ENCODE assay signal across 26 mouse cellular contexts in genomic region chr13:101863602-101864001, GRCm38 (mm10).
DNase-seq lines count a peak whose midpoint lies in the region; ATAC-seq and TF ChIP-seq lines count a peak whose summit lies in the region.
"Had no signal": no experiment of that assay in that cellular context is flagged by ENCODE, and none has a peak within 500 bp of the region (broad histone marks: within the 10 kb centered on the region; RNA-seq: fewer than 3 reads in every experiment).

No protein-coding gene starts in this region.

- peaks cover 0 to 23% of the 10 kb centered on the region in 2 experiments; a peak in 2 of 4 replicates for H3K36me3 ChIP-seq in MEL (ENCODE audit: control insufficient read depth in 1 of 2, insufficient read depth in 2 of 2, low read length in 2 of 2)
- H3K36me3 ChIP-seq in liver, embryonic 13.5 days: no peaks in the 10 kb centered on the region
- H3K36me3 ChIP-seq: embryonic facial prominence, embryonic 13.5 days; forebrain, embryonic 10.5 days; heart, embryonic 13.5 days; hindbrain, embryonic 10.5 days; hindbrain, embryonic 15.5 days; limb, embryonic 10.5 days; limb, embryonic 15.5 days; lung, embryonic 15.5 days; midbrain, embryonic 12.5 days; neural tube, embryonic 12.5 days had no signal

- DNase-seq in MEL (ENCODE audit: low read depth, low spot score): peak; percentile 82
- DNase-seq in c-Kit-positive CD71-positive TER-119-positive erythroid progenitor cells, embryonic 14.5 days (ENCODE audit: low spot score): peak; percentile 48
- peak; percentile 62 for DNase-seq in liver, embryonic 13.5 days
- no peak for DNase-seq in adrenal gland, postnatal 14 days
- DNase-seq in embryo, embryonic 11 days: no peak
- DNase-seq: adrenal gland, postnatal 10 days; cerebellum, adult 8-10 months; cerebellum, postnatal 36 days; forebrain, postnatal 0 days; heart, postnatal 10 days; kidney, adult 18-20 months; kidney, postnatal 4 days had no signal

- no peaks in the 10 kb centered on the region for H3K9me3 ChIP-seq in MEL (replicated peaks; ENCODE audit: insufficient read depth, low read length)
- H3K9me3 ChIP-seq in liver, embryonic 13.5 days (replicated peaks): no peaks in the 10 kb centered on the region
- H3K9me3 ChIP-seq: embryonic facial prominence, embryonic 13.5 days; forebrain, embryonic 10.5 days; heart, embryonic 13.5 days; hindbrain, embryonic 10.5 days; hindbrain, embryonic 15.5 days; limb, embryonic 10.5 days; limb, embryonic 15.5 days; lung, embryonic 15.5 days; midbrain, embryonic 12.5 days; neural tube, embryonic 12.5 days had no signal

- H3K79me2 ChIP-seq in MEL (ENCODE audit: control insufficient read depth, insufficient read depth, low read length, poor library complexity): no peaks in the 10 kb centered on the region

- TF ChIP-seq CTCF in MEL (IDR thresholded peaks at IDR 0.05 in 2 of 3, conservative IDR thresholded peaks at IDR 0.05 in 1 of 3; ENCODE audit: control insufficient read depth in 1 of 3, insufficient read depth in 1 of 3, low read depth in 2 of 3, low read length in 3 of 3, poor library complexity in 1 of 3, severe bottlenecking in 1 of 3): no peak

- peak; percentile 95 to 98 for TF ChIP-seq EP300 in MEL (IDR thresholded peaks at IDR 0.05; ENCODE audit: low read depth in 1 of 2, low read length in 2 of 2)

- WGBS in liver, embryonic 13.5 days (ENCODE audit: insufficient replicate concordance): 18% methylated on average over 2 of the region's 2 CpGs

- 0 out of 2 replicates have a peak overlapping the region, but pooled peaks have one; percentile 3 for H3K4me2 ChIP-seq in liver, embryonic 13.5 days
- H3K4me2 ChIP-seq: embryonic facial prominence, embryonic 13.5 days; heart, embryonic 13.5 days; hindbrain, embryonic 15.5 days; limb, embryonic 15.5 days; lung, embryonic 15.5 days; midbrain, embryonic 12.5 days; neural tube, embryonic 12.5 days had no signal

- peaks cover 20 to 22% of the 10 kb centered on the region in 2 experiments for H3K4me1 ChIP-seq in MEL (ENCODE audit: control insufficient read depth in 1 of 2, insufficient read depth in 2 of 2, low read length in 2 of 2)
- peaks cover 27% of the 10 kb centered on the region for H3K4me1 ChIP-seq in liver, embryonic 13.5 days (replicated peaks)
- H3K4me1 ChIP-seq: forebrain, embryonic 10.5 days; hindbrain, embryonic 10.5 days; hindbrain, embryonic 15.5 days; limb, embryonic 15.5 days; lung, embryonic 15.5 days; midbrain, embryonic 12.5 days; neural tube, embryonic 12.5 days had no signal

- no peak for TF ChIP-seq POLR2A in MEL (IDR thresholded peaks at IDR 0.05; ENCODE audit: control insufficient read depth in 1 of 2, insufficient read depth in 1 of 2, low read depth in 1 of 2, low read length in 2 of 2, poor library complexity in 1 of 2)

- H3K9ac ChIP-seq in MEL (ENCODE audit: control insufficient read depth, low read depth, low read length, poor library complexity, severe bottlenecking): no peak overlapping the region
- H3K9ac ChIP-seq in liver, embryonic 13.5 days: no peak overlapping the region
- H3K9ac ChIP-seq: embryonic facial prominence, embryonic 13.5 days; forebrain, postnatal 0 days; heart, embryonic 13.5 days; hindbrain, embryonic 15.5 days; limb, embryonic 15.5 days; lung, embryonic 15.5 days; midbrain, embryonic 12.5 days; neural tube, embryonic 12.5 days had no signal

- no peaks in the 10 kb centered on the region for H3K27me3 ChIP-seq in MEL (ENCODE audit: control insufficient read depth in 1 of 2, insufficient read depth in 2 of 2, low read length in 2 of 2)
- H3K27me3 ChIP-seq in liver, embryonic 13.5 days: no peaks in the 10 kb centered on the region
- H3K27me3 ChIP-seq: embryonic facial prominence, embryonic 13.5 days; heart, embryonic 13.5 days; hindbrain, embryonic 15.5 days; limb, embryonic 15.5 days; lung, embryonic 15.5 days; midbrain, embryonic 12.5 days; neural tube, embryonic 12.5 days had no signal

- H3K27ac ChIP-seq in MEL (ENCODE audit: control insufficient read depth, low read depth, low read length): no peak overlapping the region; the same call in 1 of the 2 replicates
- H3K27ac ChIP-seq in liver, embryonic 13.5 days: no peak overlapping the region
- H3K27ac ChIP-seq: embryonic facial prominence, embryonic 13.5 days; forebrain, embryonic 10.5 days; heart, embryonic 13.5 days; hindbrain, embryonic 10.5 days; hindbrain, embryonic 15.5 days; kidney, postnatal 0 days; limb, embryonic 10.5 days; limb, embryonic 15.5 days; lung, embryonic 15.5 days; midbrain, embryonic 12.5 days; neural tube, embryonic 12.5 days had no signal

- no peak for TF ChIP-seq RAD21 in MEL (IDR thresholded peaks at IDR 0.05; ENCODE audit: low read depth, low read length)

- no peak overlapping the region for H3K4me3 ChIP-seq in MEL (ENCODE audit: control insufficient read depth in 1 of 2, insufficient read depth in 1 of 2, low read depth in 2 of 2, low read length in 2 of 2)
- no peak overlapping the region for H3K4me3 ChIP-seq in liver, embryonic 13.5 days (replicated peaks)
- H3K4me3 ChIP-seq: embryonic facial prominence, embryonic 13.5 days; forebrain, embryonic 10.5 days; heart, embryonic 13.5 days; hindbrain, embryonic 10.5 days; hindbrain, embryonic 15.5 days; limb, embryonic 10.5 days; limb, embryonic 15.5 days; lung, embryonic 15.5 days; midbrain, embryonic 12.5 days; myocyte; neural tube, embryonic 12.5 days had no signal

- ATAC-seq in liver, embryonic 13.5 days (ENCODE audit: low read depth): peak; percentile 94
- peak; percentile 86 for ATAC-seq in megakaryocyte progenitor cell, adult 5-6 weeks (replicated peaks; ENCODE audit: poor library complexity)
- ATAC-seq in inflammation-experienced regulatory T-cells, adult 6 months: no peak
- ATAC-seq: forebrain, postnatal 0 days had no signal

TF ChIP-seq in MEL, 35 proteins besides CTCF, POLR2A, EP300 and RAD21:
- TF ChIP-seq HCFC1 (IDR thresholded peaks at IDR 0.05; ENCODE audit: low read depth, low read length): 0 out of 2 replicates have a peak, but pooled peaks have one; percentile 32
- TF ChIP-seq TAL1 (IDR thresholded peaks at IDR 0.05; ENCODE audit: low read length): peak; percentile 89
- peak; percentile 79 for TF ChIP-seq MYB (IDR thresholded peaks at IDR 0.05; ENCODE audit: low read depth, low read length)
- no peak for TF ChIP-seq TBP (IDR thresholded peaks at IDR 0.05; ENCODE audit: low read depth, low read length)
- TF ChIP-seq SIN3A (IDR thresholded peaks at IDR 0.05; ENCODE audit: low read length): peak; percentile 74
- 0 out of 2 replicates have a peak, but pooled peaks have one; percentile 36 for TF ChIP-seq JUND (IDR thresholded peaks at IDR 0.05; ENCODE audit: low read depth, low read length)
- no peak for TF ChIP-seq ZKSCAN1 (IDR thresholded peaks at IDR 0.05; ENCODE audit: low read depth, low read length)
- no peak for TF ChIP-seq USF2 (IDR thresholded peaks at IDR 0.05; ENCODE audit: borderline replicate concordance in 1 of 2, insufficient read depth in 1 of 2, low read depth in 1 of 2, low read length in 2 of 2)
- no peak for TF ChIP-seq ELF1 (IDR thresholded peaks at IDR 0.05; ENCODE audit: low read depth, low read length)
- TF ChIP-seq MYC (IDR thresholded peaks at IDR 0.05; ENCODE audit: low read depth, low read length): 0 out of 2 replicates have a peak, but pooled peaks have one; percentile 37
- peak; percentile 80; the same call in 1 of the 2 replicates for TF ChIP-seq ETS1 (IDR thresholded peaks at IDR 0.05; ENCODE audit: low read depth, low read length)
- peak; percentile 42; the same call in 1 of the 2 replicates for TF ChIP-seq BHLHE40 (IDR thresholded peaks at IDR 0.05; ENCODE audit: borderline replicate concordance, low read depth, low read length)
- peak; percentile 98 for TF ChIP-seq TCF12 (IDR thresholded peaks at IDR 0.05; ENCODE audit: low read depth, low read length)
- TF ChIP-seq GATA1 (IDR thresholded peaks at IDR 0.05; ENCODE audit: low read depth, low read length): peak; percentile 95
- TF ChIP-seq RCOR1 (IDR thresholded peaks at IDR 0.05; ENCODE audit: low read depth, low read length): peak; percentile 81

Comparison
In these comparisons a context has a peak if more than half of its experiments do, and no peak if none do; other contexts are left out.
1. DNase-seq: peak in MEL (single experiment), c-Kit-positive CD71-positive TER-119-positive erythroid progenitor cells, embryonic 14.5 days (single experiment) and liver, embryonic 13.5 days (single experiment); none in adrenal gland, postnatal 14 days (single experiment) and embryo, embryonic 11 days (single experiment).